Mouse (Mus musculus) olfactory bulb, adult 2 months (tissue): ENCODE measurements around the gene Lef1.

Experiments
- CTCF ChIP-seq: fragments of 200-500 bp; IDR thresholded peaks from 2 replicates; pipeline ENCODE4 v1.5.1; 2012; ENCODE audit warnings: low read depth, mild to moderate bottlenecking, low read length, moderate library complexity; ENCODE audit not compliant: insufficient read depth
- POLR2A ChIP-seq: fragments of 200-500 bp; IDR thresholded peaks from 2 replicates; pipeline ENCODE4 v1.6.1; 2012; ENCODE audit warnings: mild to moderate bottlenecking, low read depth, low read length, moderate library complexity; ENCODE audit not compliant: insufficient read depth

GRCm38 (mm10) chr3:131153896-131154295 lies 43.6 kb downstream of the Lef1 start:
- TF ChIP-seq CTCF, result no peak
- TF ChIP-seq POLR2A, result no peak
